Mouse (Mus musculus) gastrocnemius, adult 2 months (tissue): Measurements from ENCODE around the gene Tbxa2r. TPM values are rescaled to one million over a fixed set of nuclear protein-coding genes. Genes with fewer than 3 reads are reported as not detected.

Source experiments
- DNase-seq: peaks from one replicate; pipeline ENCODE4 v3.0.0; 2022
- H3K27ac ChIP-seq: fragments of 200-600 bp; 2 replicates; pipeline ENCODE4 v1.8.1; 2022; ENCODE audit warnings: mild to moderate bottlenecking
- H3K4me3 ChIP-seq: fragments of 200-600 bp; 2 replicates; pipeline ENCODE4 v1.8.1; 2022; ENCODE audit warnings: mild to moderate bottlenecking, moderate library complexity
- CTCF ChIP-seq: fragments of 200-600 bp; IDR thresholded peaks from 2 replicates; pipeline ENCODE4 v1.8.1; 2022; ENCODE audit warnings: antibody characterized with exemption, mild to moderate bottlenecking, moderate library complexity
- intact Hi-C: fragments of 180-260 bp; cut with DNase I; formaldehyde crosslinking; loops from one replicate; pipeline ENCODE4 v1.15.1; 2025
- long read RNA-seq, 2 experiments: library from polyadenylated mRNA; stranded (forward); transcript quantifications; one replicate each; pipeline ENCODE4 v2.0.0; 2021
- total RNA-seq, 2 experiments: library from RNA; stranded (reverse); gene quantifications; 2 replicates each; pipeline ENCODE4 v1.2.3; 2021

The Tbxa2r gene
- total RNA-seq, result under 1 TPM; 0.43 to 0.75 TPM
- long read RNA-seq, experiment 1, partial matches to known transcripts, result 0 of 3 reads
- long read RNA-seq, experiment 1, other reads (novel, unspliced or antisense), result 2 of 3 reads
- long read RNA-seq, experiment 2, partial matches to known transcripts, result 0 of 1 reads
- long read RNA-seq, experiment 2, other reads (novel, unspliced or antisense), result 1 of 1 reads

GRCm38 (mm10) chr10:81328386-81328785 lies at the start of gene Tbxa2r:
TSS of gene Tbxa2r (plus strand) at chr10:81328731.
- intact Hi-C loops, result no loop called here
- DNase-seq, result peak; percentile 72
- Histone ChIP-seq H3K4me3 (peak within 1 kb of the TSS; percentile 50), H3K27ac (peak within 1 kb of the TSS; percentile 76)
- no peak for TF ChIP-seq CTCF

- intact Hi-C loops, result no loop called here
- no peak overlapping the region for H3K4me3 ChIP-seq
- TF ChIP-seq CTCF, result no peak
These were observed 49.0 kb upstream of the Tbxa2r start for GRCm38 (mm10) chr10:81279496-81279895.

GRCm38 (mm10) chr10:81284189-81284588 lies 44.3 kb upstream of the Tbxa2r start:
- no peak overlapping the region for H3K4me3 ChIP-seq
- intact Hi-C loops, result no loop called here
- DNase-seq, result no peak
- no peak overlapping the region for H3K27ac ChIP-seq
- TF ChIP-seq CTCF, result no peak

More at GRCm38 (mm10) chr10:81279496-81279895, 49.0 kb upstream of the Tbxa2r start:
- H3K27ac ChIP-seq, result no peak overlapping the region
- no peak for DNase-seq

GRCm38 (mm10) chr10:81284719-81285118 lies 43.8 kb upstream of the Tbxa2r start:
- intact Hi-C loops, result loop anchor here (5.0 kb wide), 1 partner anchor 168 kb away; no protein-coding TSS in a partner anchor
- no peak overlapping the region for H3K4me3 ChIP-seq
- no peak for TF ChIP-seq CTCF

GRCm38 (mm10) chr10:81285694-81286450 lies 42.7 kb upstream of the Tbxa2r start:
- no peak overlapping the region for H3K27ac ChIP-seq
- H3K4me3 ChIP-seq, result peak overlapping the region; percentile 67
- intact Hi-C loops, result loop anchor here (5.0 kb wide), 1 partner anchor 166 kb away; no protein-coding TSS in a partner anchor
- peak; percentile 94 for DNase-seq
- TF ChIP-seq CTCF, result peak; percentile 3; the same call in 1 of the 2 replicates

More at GRCm38 (mm10) chr10:81284719-81285118, 43.8 kb upstream of the Tbxa2r start:
- no peak for DNase-seq
- no peak overlapping the region for H3K27ac ChIP-seq

GRCm38 (mm10) chr10:81286586-81286985 lies 41.9 kb upstream of the Tbxa2r start:
- intact Hi-C loops, result loop anchor here (5.0 kb wide), 1 partner anchor 166 kb away; no protein-coding TSS in a partner anchor
- no peak for TF ChIP-seq CTCF
- no peak overlapping the region for H3K4me3 ChIP-seq

GRCm38 (mm10) chr10:81287513-81288157 lies 40.9 kb upstream of the Tbxa2r start:
- no peak overlapping the region for H3K27ac ChIP-seq
- peak; percentile 71 for DNase-seq
- H3K4me3 ChIP-seq, result no peak overlapping the region
- intact Hi-C loops, result loop anchor here (2.0 to 5.0 kb wide), 3 partner anchors 17 to 165 kb away; no protein-coding TSS in a partner anchor
- TF ChIP-seq CTCF, result peak; percentile 85

More at GRCm38 (mm10) chr10:81286586-81286985, 41.9 kb upstream of the Tbxa2r start:
- DNase-seq, result no peak
- no peak overlapping the region for H3K27ac ChIP-seq

- peak; percentile 64 for TF ChIP-seq CTCF
- intact Hi-C loops, result loop anchor here (2.0 to 5.0 kb wide), 3 partner anchors 16 to 164 kb away; no protein-coding TSS in a partner anchor
- H3K27ac ChIP-seq, result no peak overlapping the region
- DNase-seq, result no peak
- H3K4me3 ChIP-seq, result no peak overlapping the region
These were observed 39.9 kb upstream of the Tbxa2r start for GRCm38 (mm10) chr10:81288601-81289000.

GRCm38 (mm10) chr10:81289278-81289677 lies 39.3 kb upstream of the Tbxa2r start:
- H3K27ac ChIP-seq, result no peak overlapping the region
- intact Hi-C loops, result loop anchor here (2.0 to 5.0 kb wide), 3 partner anchors 16 to 163 kb away; no protein-coding TSS in a partner anchor
- DNase-seq, result peak; percentile 76
- TF ChIP-seq CTCF, result peak; percentile 91
- H3K4me3 ChIP-seq, result no peak overlapping the region

- TF ChIP-seq CTCF, result no peak
- Histone ChIP-seq H3K4me3 (no peak overlapping the region), H3K27ac (no peak overlapping the region)
- no peak for DNase-seq
- intact Hi-C loops, result loop anchor here (2.0 to 5.0 kb wide), 4 partner anchors 15 to 162 kb away; partner anchors contain the start of gene Hmg20b
These were observed 38.7 kb upstream of the Tbxa2r start for GRCm38 (mm10) chr10:81289811-81290210.

- intact Hi-C loops, result loop anchor here (5.0 kb wide), 1 partner anchor 61 kb away; the partner anchor contains the start of gene Hmg20b
- no peak for TF ChIP-seq CTCF
These were observed 37.7 kb upstream of the Tbxa2r start for GRCm38 (mm10) chr10:81290698-81291460.

More at GRCm38 (mm10) chr10:81290698-81291460, 37.7 kb upstream of the Tbxa2r start:
- Histone ChIP-seq H3K4me3 (no peak overlapping the region), H3K27ac (no peak overlapping the region)
- DNase-seq, result no peak
